In genomic region chr11:117825333-117826101, GRCm38 (mm10) we compare ENCODE assay signal across 8 mouse cellular contexts. TPM values are rescaled to one million over a fixed set of nuclear protein-coding genes. Genes with fewer than 3 reads are reported as not detected.
DNase-seq lines count a peak whose midpoint lies in the region; ATAC-seq lines count a peak whose summit lies in the region.

Afmid (plus strand) TSS chr11:117825924.
Tk1 (minus strand) TSS chr11:117826092.

- H3K27me3 ChIP-seq in embryonic facial prominence, embryonic 12.5 days = no peaks in the 10 kb centered on the region
- no peaks in the 10 kb centered on the region for H3K27me3 ChIP-seq in heart, embryonic 10.5 days (ENCODE audit: insufficient read depth, poor library complexity, severe bottlenecking)
- H3K27me3 ChIP-seq in lung, embryonic 16.5 days (ENCODE audit: control insufficient read depth, insufficient read depth, low read depth, low read length) = no peaks in the 10 kb centered on the region

- WGBS in embryonic facial prominence, embryonic 12.5 days = under 1% methylated on average over 34 of the region's 34 CpGs
- WGBS in heart, embryonic 10.5 days = under 1% methylated on average over 34 of the region's 34 CpGs
- under 1% methylated on average over 34 of the region's 34 CpGs for whole genome bisulfite sequencing in lung, embryonic 16.5 days

- DNase-seq in 3134 (ENCODE audit: extremely low read depth, insufficient read length, low spot score) (peak; percentile 86), R1 (ENCODE audit: low read depth, low spot score) (peak; percentile 97)
- DNase-seq in heart, embryonic 10.5 days (ENCODE audit: low spot score) = peak; percentile 94
- peak; percentile 82 to 85 for DNase-seq in kidney, adult 8-10 months
- DNase-seq in retina, embryonic 14.5 days (ENCODE audit: low spot score) = peak; percentile 83
- DNase-seq in urinary bladder, postnatal 25 days (ENCODE audit: low spot score) = peak; percentile 61

- peak within 1 kb of the TSS; percentile 78 for H3K4me2 ChIP-seq in embryonic facial prominence, embryonic 12.5 days (replicated peaks)
- peak within 1 kb of the TSS; percentile 85 for H3K4me2 ChIP-seq in lung, embryonic 16.5 days (ENCODE audit: low read depth, low read length)

- ATAC-seq in embryonic facial prominence, embryonic 12.5 days (ENCODE audit: insufficient number of reproducible peaks, insufficient read depth, low FRiP score, low TSS enrichment) = peak; percentile 73; the same call in 1 of the 2 replicates
- ATAC-seq in lung, embryonic 16.5 days (ENCODE audit: low read depth) = peak; percentile 70

- H3K4me1 ChIP-seq in embryonic facial prominence, embryonic 12.5 days = peaks cover 41% of the 10 kb centered on the region
- H3K4me1 ChIP-seq in heart, embryonic 10.5 days = peaks cover 69% of the 10 kb centered on the region
- H3K4me1 ChIP-seq in lung, embryonic 16.5 days (replicated peaks; ENCODE audit: control insufficient read depth, insufficient read depth, low read length) = peaks cover 71% of the 10 kb centered on the region

- peaks cover 20% of the 10 kb centered on the region for H3K36me3 ChIP-seq in embryonic facial prominence, embryonic 12.5 days
- H3K36me3 ChIP-seq in heart, embryonic 10.5 days = peaks cover 36% of the 10 kb centered on the region
- H3K36me3 ChIP-seq in lung, embryonic 16.5 days (ENCODE audit: control insufficient read depth, insufficient read depth, low read length) = peaks cover 13% of the 10 kb centered on the region; the same call in 1 of the 2 replicates

- H3K9me3 ChIP-seq in embryonic facial prominence, embryonic 12.5 days = no peaks in the 10 kb centered on the region
- no peaks in the 10 kb centered on the region for H3K9me3 ChIP-seq in heart, embryonic 10.5 days
- no peaks in the 10 kb centered on the region for H3K9me3 ChIP-seq in lung, embryonic 16.5 days (ENCODE audit: control insufficient read depth, low read length)

- peak within 1 kb of the TSS; percentile 92 for H3K27ac ChIP-seq in embryonic facial prominence, embryonic 12.5 days
- H3K27ac ChIP-seq in heart, embryonic 10.5 days = peak within 1 kb of the TSS; percentile 93
- H3K27ac ChIP-seq in lung, embryonic 16.5 days (ENCODE audit: low read length) = peak within 1 kb of the TSS; percentile 92

- peak within 1 kb of the TSS; percentile 56 for H3K4me3 ChIP-seq in embryonic facial prominence, embryonic 12.5 days
- H3K4me3 ChIP-seq in heart, embryonic 10.5 days = peak within 1 kb of the TSS; percentile 76
- H3K4me3 ChIP-seq in lung, embryonic 16.5 days (ENCODE audit: low read length) = peak within 1 kb of the TSS; percentile 71

- peak within 1 kb of the TSS; percentile 63 for H3K9ac ChIP-seq in embryonic facial prominence, embryonic 12.5 days
- H3K9ac ChIP-seq in lung, embryonic 16.5 days (ENCODE audit: low read length) = peak within 1 kb of the TSS; percentile 84

RNA-seq across cellular contexts. Expression of gene Afmid, which starts in this region (rescaled TPM):
- polyA plus RNA-seq in embryonic facial prominence, embryonic 12.5 days (2016; fragmentation: Nextera tagmentation; extraction: Ambion mirVana) = 4.3 and 4.9 TPM in 2 replicates
- 8.8 and 13.5 TPM in 2 replicates for polyA plus RNA-seq in heart, embryonic 10.5 days (2016; fragmentation: Nextera tagmentation; extraction: Ambion mirVana)
- polyA plus RNA-seq in lung, embryonic 16.5 days (2015; fragmentation: Nextera tagmentation; extraction: Ambion mirVana) = 4.9 and 5.4 TPM in 2 replicates

RNA-seq across cellular contexts. Expression of gene Tk1, which starts in this region (rescaled TPM):
- 117 and 129 TPM in 2 replicates for polyA plus RNA-seq in embryonic facial prominence, embryonic 12.5 days (2016; fragmentation: Nextera tagmentation; extraction: Ambion mirVana)
- polyA plus RNA-seq in heart, embryonic 10.5 days (2016; fragmentation: Nextera tagmentation; extraction: Ambion mirVana) = 124 and 134 TPM in 2 replicates
- 130 and 131 TPM in 2 replicates for polyA plus RNA-seq in lung, embryonic 16.5 days (2015; fragmentation: Nextera tagmentation; extraction: Ambion mirVana)

Comparison
In these comparisons a context has a peak if more than half of its experiments do, and no peak if none do; other contexts are left out.
1. Peak in every context shown above with its lines: DNase-seq, ATAC-seq, H3K4me3 ChIP-seq and H3K27ac ChIP-seq.